Mouse (Mus musculus) small intestine, adult 2 months (tissue): ENCODE results near the gene Fpr-rs7. TPM values are rescaled to one million over a fixed set of nuclear protein-coding genes. Genes with fewer than 3 reads are reported as not detected.

Experiments used
- H3K27ac ChIP-seq: fragments of 200-500 bp; 2 replicates; pipeline ENCODE4 v1.5.1; 2012; ENCODE audit warnings: low read depth, low read length, control low read depth, inconsistent platforms; ENCODE audit not compliant: insufficient read depth
- H3K27me3 ChIP-seq: fragments of 200-500 bp; 2 replicates; pipeline ENCODE4 v1.6.1; 2012; ENCODE audit warnings: mild to moderate bottlenecking, moderate library complexity, low read length, inconsistent platforms; ENCODE audit not compliant: control insufficient read depth, insufficient read depth
- H3K36me3 ChIP-seq: fragments of 200-500 bp; 2 replicates; pipeline ENCODE4 v1.6.1; 2012; ENCODE audit warnings: mild to moderate bottlenecking, low read length, control low read depth, inconsistent platforms; ENCODE audit not compliant: control insufficient read depth, insufficient read depth
- H3K4me1 ChIP-seq: fragments of 200-500 bp; 2 replicates; pipeline ENCODE4 v1.6.1; 2012; ENCODE audit warnings: low read length, inconsistent platforms, mixed read lengths; ENCODE audit not compliant: control insufficient read depth, insufficient read depth, insufficient read length
- H3K4me3 ChIP-seq: fragments of 200-500 bp; 2 replicates; pipeline ENCODE4 v1.5.1; 2012; ENCODE audit warnings: low read depth, mild to moderate bottlenecking, control low read depth, inconsistent platforms, low read length, moderate library complexity
- CTCF ChIP-seq: fragments of 200-500 bp; IDR thresholded peaks from 2 replicates; pipeline ENCODE4 v1.5.1; 2012; ENCODE audit warnings: low read depth, mild to moderate bottlenecking, control low read depth, inconsistent platforms, low read length, moderate library complexity, mixed read lengths; ENCODE audit not compliant: insufficient replicate concordance, insufficient read length; ENCODE audit errors: extremely low read depth
- POLR2A ChIP-seq: fragments of 200-500 bp; IDR thresholded peaks from 2 replicates; pipeline ENCODE4 v1.6.1; 2012; ENCODE audit warnings: low read depth, mild to moderate bottlenecking, control low read depth, inconsistent platforms, low read length, moderate library complexity
- WGBS: fragments of 180-500 bp; shearing (Covaris S2); methylation state at CpG from one replicate; pipeline ENCODE4 v1.1.7; 2018; 5-methylcytosine and 5-hydroxymethylcytosine counted together
- polyA plus RNA-seq: library from polyadenylated mRNA; depleted of rRNA; stranded (reverse); fragments of >200 nt; gene quantifications from 2 replicates; pipeline ENCODE4 v1.2.3, GENCODE M21; 2012; rRNA removed

The Fpr-rs7 gene
- not detected in 2 replicates for polyA plus RNA-seq

DNA sequence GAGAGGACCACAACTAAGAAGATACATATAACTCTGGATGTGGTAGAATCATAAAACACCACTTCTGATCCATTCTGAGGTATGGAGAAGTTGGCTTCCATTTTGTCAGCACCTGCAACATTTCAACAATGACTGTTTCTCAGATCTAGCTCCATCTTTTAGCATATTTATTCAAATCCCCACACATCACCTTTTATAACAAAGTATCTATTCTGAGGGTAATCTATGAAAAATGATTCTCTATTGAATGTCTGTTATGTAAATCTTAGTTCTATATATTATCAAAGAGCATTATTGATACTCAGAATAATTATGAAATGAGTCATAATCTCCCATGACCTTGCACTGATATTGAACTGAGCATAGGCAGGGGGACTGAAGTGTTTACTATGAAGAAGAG, at the start of gene Fpr-rs7:
Gene Fpr-rs7 (minus strand): TSS at position 101 of the 400 bp plus-strand sequence.
- TF ChIP-seq POLR2A (no peak), CTCF (no peak)
- Histone ChIP-seq H3K36me3 (no peaks in the 10 kb centered on the region), H3K4me3 (no peak within 1 kb of the TSS), H3K27me3 (no peaks in the 10 kb centered on the region), H3K4me1 (no peaks in the 10 kb centered on the region), H3K27ac (no peak within 1 kb of the TSS)

DNA sequence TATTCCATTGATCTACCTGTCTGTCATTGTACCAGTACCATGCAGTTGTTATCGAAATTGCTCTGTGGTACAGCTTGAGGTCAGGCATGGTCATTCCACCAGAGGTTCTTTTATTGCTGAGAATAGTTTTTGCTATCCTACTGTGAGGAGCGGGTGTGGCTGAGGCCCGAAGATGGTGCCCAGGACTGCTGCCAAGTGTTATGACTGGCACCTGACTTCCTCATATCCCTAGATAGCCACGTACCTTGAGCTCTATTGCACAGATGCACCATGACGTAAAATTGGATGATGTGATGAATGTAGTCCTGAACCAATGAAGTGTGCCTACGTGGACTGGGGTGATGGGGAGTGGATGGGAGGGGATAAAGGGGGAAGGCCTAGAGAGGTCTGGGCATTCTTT, 39.9 kb downstream of the Fpr-rs7 start:
- WGBS: 35% methylated on average over 6 of the region's 6 CpGs
- no peaks in the 10 kb centered on the region for H3K4me1 ChIP-seq

DNA sequence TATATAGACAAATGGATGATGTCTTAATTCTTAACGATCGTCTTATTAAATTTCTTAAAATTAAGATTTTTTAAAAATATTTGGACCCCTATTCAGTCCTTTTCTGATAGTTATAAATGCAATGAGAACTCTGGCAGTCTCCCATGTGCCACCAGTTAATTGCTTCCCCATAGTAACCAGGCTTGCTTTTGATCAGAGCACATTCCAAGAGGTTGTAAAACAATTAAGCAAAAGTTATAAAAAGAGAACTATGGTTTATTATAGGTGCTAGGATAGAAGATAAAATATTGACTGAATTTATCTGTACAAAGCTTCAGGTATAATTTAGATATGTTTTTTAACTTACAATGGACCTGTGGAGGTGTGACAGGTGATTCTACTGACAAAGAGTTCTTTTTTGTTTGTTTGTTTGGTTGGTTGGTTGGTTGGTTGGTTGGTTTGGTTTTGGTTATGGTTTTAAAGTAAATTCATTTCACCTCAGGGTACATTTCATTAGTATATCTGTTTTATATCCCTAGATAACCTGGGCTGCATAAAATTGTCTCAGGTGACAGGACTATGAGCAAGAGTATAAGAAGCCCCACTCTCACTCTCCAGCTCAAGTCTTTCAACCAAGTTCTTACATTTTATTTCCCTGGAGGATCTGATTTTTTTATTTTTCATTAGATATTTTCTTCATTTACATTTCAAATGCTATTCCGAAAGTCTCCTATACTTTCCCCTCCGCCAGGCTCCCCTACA, 42.2 kb downstream of the Fpr-rs7 start:
- H3K27ac ChIP-seq: no peak overlapping the region
- no peak for TF ChIP-seq POLR2A
- H3K4me3 ChIP-seq: no peak overlapping the region
- no peaks in the 10 kb centered on the region for H3K4me1 ChIP-seq
- WGBS: 54% methylated on average over 4 of the region's 4 CpGs
- H3K36me3 ChIP-seq: no peaks in the 10 kb centered on the region
- H3K27me3 ChIP-seq: no peaks in the 10 kb centered on the region

More for the DNA sequence above, 39.9 kb downstream of the Fpr-rs7 start:
- TF ChIP-seq CTCF: no peak
- no peak for TF ChIP-seq POLR2A
- Histone ChIP-seq H3K27me3 (no peaks in the 10 kb centered on the region), H3K36me3 (no peaks in the 10 kb centered on the region), H3K27ac (no peak overlapping the region), H3K4me3 (no peak overlapping the region)

Other genes starting within 250 kb of the Fpr-rs7 start
- gene Vmn2r104, start 65.9 kb downstream of the Fpr-rs7 start, polyA plus RNA-seq: not detected in 2 replicates
- gene Fpr-rs6, start 68.9 kb upstream of the Fpr-rs7 start, polyA plus RNA-seq: not detected in 2 replicates
- gene Vmn2r105, start 120.8 kb upstream of the Fpr-rs7 start, polyA plus RNA-seq: not detected in 2 replicates
- gene Vmn2r106, start 171.3 kb upstream of the Fpr-rs7 start, polyA plus RNA-seq: not detected in 2 replicates
- gene Vmn2r107, start 231.0 kb upstream of the Fpr-rs7 start, polyA plus RNA-seq: not detected in 2 replicates